Mouse (Mus musculus) stomach, embryonic 14.5 days (tissue): ENCODE measurements around the gene Oxsm. TPM values are rescaled to one million over a fixed set of nuclear protein-coding genes. Genes with fewer than 3 reads are reported as not detected.

Experiments
- ATAC-seq: fragments of 200-750 bp; cut with Nextera tagmentation; 2 replicates; pipeline ENCODE4 v1.8.0; 2017; ENCODE audit warnings: low read depth, moderate TSS enrichment; ENCODE audit not compliant: insufficient number of reproducible peaks, insufficient read depth, low FRiP score
- H3K27ac ChIP-seq: fragments of 300-500 bp; sonication (generic); 2 replicates; pipeline ENCODE4 v1.5.1; 2014; ENCODE audit warnings: mild to moderate bottlenecking, low read length, moderate library complexity, mixed read lengths
- H3K27me3 ChIP-seq: fragments of 300-500 bp; sonication (generic); 2 replicates; pipeline ENCODE4 v1.6.1; 2014; ENCODE audit warnings: low read length, control low read depth, mixed read lengths; ENCODE audit not compliant: control insufficient read depth, insufficient read depth
- H3K36me3 ChIP-seq: fragments of 300-500 bp; sonication (generic); 2 replicates; pipeline ENCODE4 v1.6.1; 2014; ENCODE audit warnings: mild to moderate bottlenecking, control low read depth, low read length, moderate library complexity, mixed read lengths; ENCODE audit not compliant: control insufficient read depth, insufficient read depth
- H3K4me1 ChIP-seq: fragments of 300-500 bp; sonication (generic); 2 replicates; pipeline ENCODE4 v1.6.1; 2014; ENCODE audit warnings: low read length, control low read depth, mixed read lengths; ENCODE audit not compliant: control insufficient read depth, insufficient read depth
- H3K4me2 ChIP-seq: fragments of 300-500 bp; sonication (generic); replicated peaks from 2 replicates; pipeline ENCODE4 v1.6.1; 2014; ENCODE audit warnings: low read depth, low read length, control low read depth
- H3K4me3 ChIP-seq: fragments of 300-500 bp; sonication (generic); 2 replicates; pipeline ENCODE4 v1.5.1; 2014; ENCODE audit warnings: low read depth, low read length, control low read depth
- H3K9ac ChIP-seq: fragments of 300-500 bp; sonication (generic); replicated peaks from 2 replicates; pipeline ENCODE4 v1.6.1; 2014; ENCODE audit warnings: low read depth, mild to moderate bottlenecking, control low read depth, low read length, moderate library complexity, mixed read lengths
- H3K9me3 ChIP-seq: fragments of 300-500 bp; sonication (generic); 2 replicates; pipeline ENCODE4 v1.6.1; 2016; ENCODE audit warnings: low read depth, low read length, control low read depth; ENCODE audit not compliant: control insufficient read depth
- WGBS: fragments of 180-500 bp; shearing (Covaris S2); extraction: QIAGEN DNeasy Blood & Tissue Kit; methylation state at CpG from one replicate; pipeline ENCODE4 v1.1.7; 2014; 5-methylcytosine and 5-hydroxymethylcytosine counted together
- polyA plus RNA-seq: library from polyadenylated mRNA; unstranded; fragments of >200 nt; fragmentation: Nextera tagmentation; extraction: Ambion mirVana; gene quantifications from 2 replicates; pipeline ENCODE4 v1.2.1, GENCODE M21; 2014

The Oxsm gene
- polyA plus RNA-seq, 1 experiment from 2014 or later, result 1.5 TPM

GRCm38 (mm10) chr14:16269776-16270175, 20.2 kb upstream of the Oxsm start:
- H3K9me3 ChIP-seq, result no peaks in the 10 kb centered on the region
- no peaks in the 10 kb centered on the region for H3K4me1 ChIP-seq
- no peaks in the 10 kb centered on the region for H3K27me3 ChIP-seq
- no peak overlapping the region for H3K9ac ChIP-seq
- ATAC-seq, result no peak
- WGBS, result 90% methylated on average over 2 of the region's 2 CpGs
- no peak overlapping the region for H3K4me2 ChIP-seq
- H3K4me3 ChIP-seq, result no peak overlapping the region
- H3K36me3 ChIP-seq, result peaks cover 6% of the 10 kb centered on the region; the same call in 1 of the 2 replicates
- H3K27ac ChIP-seq, result no peak overlapping the region

GRCm38 (mm10) chr14:16267028-16267427, 17.4 kb upstream of the Oxsm start:
- Histone ChIP-seq H3K27ac (no peak overlapping the region), H3K27me3 (no peaks in the 10 kb centered on the region), H3K4me3 (no peak overlapping the region), H3K9me3 (no peaks in the 10 kb centered on the region), H3K9ac (no peak overlapping the region), H3K36me3 (peaks cover 11% of the 10 kb centered on the region), H3K4me1 (no peaks in the 10 kb centered on the region), H3K4me2 (no peak overlapping the region)
- ATAC-seq, result no peak
- WGBS, result 72% methylated on average over 5 of the region's 5 CpGs

GRCm38 (mm10) chr14:16261869-16262268, 12.3 kb upstream of the Oxsm start:
- H3K27me3 ChIP-seq, result no peaks in the 10 kb centered on the region
- peaks cover 7% of the 10 kb centered on the region for H3K36me3 ChIP-seq
- no peak overlapping the region for H3K4me2 ChIP-seq
- ATAC-seq, result no peak
- H3K4me3 ChIP-seq, result no peak overlapping the region
- no peaks in the 10 kb centered on the region for H3K4me1 ChIP-seq
- H3K9ac ChIP-seq, result no peak overlapping the region
- H3K9me3 ChIP-seq, result no peaks in the 10 kb centered on the region
- WGBS, result 76% methylated on average over 3 of the region's 3 CpGs
- no peak overlapping the region for H3K27ac ChIP-seq

- Histone ChIP-seq H3K27me3 (no peaks in the 10 kb centered on the region), H3K4me2 (no peak overlapping the region), H3K4me1 (no peaks in the 10 kb centered on the region), H3K36me3 (peaks cover 7% of the 10 kb centered on the region), H3K9ac (no peak overlapping the region), H3K27ac (no peak overlapping the region), H3K4me3 (no peak overlapping the region), H3K9me3 (no peaks in the 10 kb centered on the region)
- no peak for ATAC-seq
- 80% methylated on average over 6 of the region's 6 CpGs for WGBS
These were observed 10.9 kb upstream of the Oxsm start for GRCm38 (mm10) chr14:16260541-16260940.

- 46% methylated on average over 2 of the region's 2 CpGs for WGBS
- Histone ChIP-seq H3K4me2 (no peak overlapping the region), H3K4me3 (no peak overlapping the region), H3K9me3 (no peaks in the 10 kb centered on the region), H3K36me3 (peaks cover 3% of the 10 kb centered on the region; the same call in 1 of the 2 replicates), H3K4me1 (no peaks in the 10 kb centered on the region), H3K9ac (no peak overlapping the region), H3K27me3 (no peaks in the 10 kb centered on the region), H3K27ac (no peak overlapping the region)
- ATAC-seq, result no peak
These were observed 6.6 kb upstream of the Oxsm start for GRCm38 (mm10) chr14:16256209-16256608.

- Histone ChIP-seq H3K4me1 (peaks cover under 1% of the 10 kb centered on the region; the same call in 1 of the 2 replicates), H3K9me3 (no peaks in the 10 kb centered on the region), H3K9ac (no peak overlapping the region), H3K4me3 (no peak overlapping the region), H3K27ac (no peak overlapping the region), H3K4me2 (no peak overlapping the region), H3K27me3 (no peaks in the 10 kb centered on the region), H3K36me3 (peaks cover 3% of the 10 kb centered on the region; the same call in 1 of the 2 replicates)
- ATAC-seq, result no peak
- 78% methylated on average over 3 of the region's 3 CpGs for WGBS
These were observed 6.1 kb upstream of the Oxsm start for GRCm38 (mm10) chr14:16255745-16256144.

- ATAC-seq, result no peak
- peak overlapping the region; percentile 60; the same call in 1 of the 2 replicates for H3K9ac ChIP-seq
- H3K27me3 ChIP-seq, result no peaks in the 10 kb centered on the region
- H3K4me2 ChIP-seq, result peak overlapping the region; percentile 77
- H3K36me3 ChIP-seq, result peaks cover under 1% of the 10 kb centered on the region; the same call in 1 of the 2 replicates
- H3K4me1 ChIP-seq, result peaks cover 3% of the 10 kb centered on the region; the same call in 1 of the 2 replicates
- 59% methylated on average over 3 of the region's 3 CpGs for WGBS
- peak overlapping the region; percentile 56 for H3K4me3 ChIP-seq
- H3K27ac ChIP-seq, result no peak overlapping the region
- no peaks in the 10 kb centered on the region for H3K9me3 ChIP-seq
These were observed 491 bp upstream of the Oxsm start for GRCm38 (mm10) chr14:16250099-16250498.

GRCm38 (mm10) chr14:16248603-16249157, 928 bp downstream of the Oxsm start:
- peak overlapping the region; percentile 56 for H3K4me3 ChIP-seq
- H3K27me3 ChIP-seq, result no peaks in the 10 kb centered on the region
- H3K4me1 ChIP-seq, result peaks cover 3% of the 10 kb centered on the region; the same call in 1 of the 2 replicates
- peak overlapping the region; percentile 77 for H3K4me2 ChIP-seq
- H3K9ac ChIP-seq, result peak overlapping the region; percentile 60
- H3K27ac ChIP-seq, result no peak overlapping the region
- no peak for ATAC-seq
- H3K36me3 ChIP-seq, result no peaks in the 10 kb centered on the region
- H3K9me3 ChIP-seq, result no peaks in the 10 kb centered on the region
- WGBS, result 15% methylated on average over 9 of the region's 9 CpGs

DNA sequence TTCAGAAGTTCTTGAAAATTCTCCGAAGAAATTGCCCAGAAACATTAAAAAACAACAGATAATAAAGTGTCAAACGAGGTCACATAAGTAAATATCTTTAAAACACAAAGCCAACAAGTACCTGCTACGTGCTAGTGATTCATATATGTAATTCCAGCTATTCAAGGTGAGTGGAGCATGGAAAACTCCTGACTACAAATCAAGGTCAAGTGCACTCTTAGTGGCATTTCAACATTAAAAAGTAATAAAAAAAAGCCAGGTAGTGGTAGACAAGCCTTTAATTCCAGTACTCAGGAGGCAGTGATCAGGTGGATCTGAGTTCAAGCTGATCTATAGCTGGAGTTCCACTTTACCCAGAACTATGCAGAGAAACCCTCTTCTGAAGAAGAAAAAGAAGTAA, 1.5 kb downstream of the Oxsm start:
- H3K9me3 ChIP-seq, result no peaks in the 10 kb centered on the region
- H3K27me3 ChIP-seq, result no peaks in the 10 kb centered on the region
- H3K36me3 ChIP-seq, result no peaks in the 10 kb centered on the region
- ATAC-seq, result no peak
- 72% methylated on average over 3 of the region's 3 CpGs for WGBS
- peaks cover 3% of the 10 kb centered on the region; the same call in 1 of the 2 replicates for H3K4me1 ChIP-seq
- 0 out of 2 replicates have a peak overlapping the region, but pooled peaks have one; percentile 56 for H3K4me3 ChIP-seq
- no peak overlapping the region for H3K27ac ChIP-seq
- H3K9ac ChIP-seq, result no peak overlapping the region
- H3K4me2 ChIP-seq, result peak overlapping the region; percentile 77
